In the genomic region with DNA sequence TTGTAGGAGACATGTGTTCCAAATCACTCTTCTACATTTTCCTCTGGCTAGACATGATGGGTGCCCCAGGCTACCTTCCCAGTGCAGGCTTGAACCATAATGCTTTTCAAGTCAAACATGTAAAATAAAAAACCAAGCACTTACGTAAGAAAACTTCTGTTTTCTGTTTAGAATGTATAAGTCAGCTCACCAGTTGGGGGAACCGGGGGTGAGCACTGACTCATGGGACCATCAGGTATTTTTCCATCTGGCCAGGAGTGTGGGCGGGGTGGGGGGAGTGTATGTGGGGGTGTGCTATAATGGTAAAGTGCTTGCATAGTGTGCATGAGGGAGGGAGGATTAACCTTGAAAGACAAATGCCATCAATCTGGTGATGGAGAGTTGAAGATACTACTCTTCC, we compare ENCODE assay signal across 27 mouse cellular contexts. TPM values are rescaled to one million over a fixed set of nuclear protein-coding genes. Genes with fewer than 3 reads are reported as not detected.
DNase-seq lines count a peak whose midpoint lies in the region; ATAC-seq lines count a peak whose summit lies in the region.
"Had no signal": no experiment of that assay in that cellular context is flagged by ENCODE, and none has a peak within 500 bp of the region (broad histone marks: within the 10 kb centered on the region; RNA-seq: fewer than 3 reads in every experiment).

No protein-coding gene starts in this region.

- WGBS in kidney, embryonic 15.5 days, result 88% methylated on average over 3 of the region's 3 CpGs
- 67% methylated on average over 3 of the region's 3 CpGs for WGBS in liver, embryonic 12.5 days (ENCODE audit: insufficient replicate concordance)

- H3K4me2 ChIP-seq in kidney, embryonic 15.5 days, result no peak overlapping the region
- H3K4me2 ChIP-seq in liver, embryonic 12.5 days, result no peak overlapping the region
- H3K4me2 ChIP-seq: embryonic facial prominence, embryonic 13.5 days; embryonic facial prominence, embryonic 15.5 days; forebrain, embryonic 12.5 days had no signal

- no peaks in the 10 kb centered on the region for H3K9me3 ChIP-seq in kidney, embryonic 15.5 days (replicated peaks)
- no peaks in the 10 kb centered on the region for H3K9me3 ChIP-seq in liver, embryonic 12.5 days (replicated peaks)
- H3K9me3 ChIP-seq: embryonic facial prominence, embryonic 13.5 days; embryonic facial prominence, embryonic 15.5 days; forebrain, embryonic 10.5 days; forebrain, embryonic 12.5 days had no signal

- no peak for DNase-seq in frontal cortex, postnatal 10 days (ENCODE audit: low spot score in 2 of 2)
- peak; percentile 1 to 19 for DNase-seq in kidney, postnatal 25 days
- DNase-seq in 3T3-L1 (ENCODE audit: low read depth, low spot score), result peak; percentile 58
- DNase-seq in brain, adult 2 months (ENCODE audit: low read depth, low spot score), result peak; percentile 50
- DNase-seq in heart, postnatal 10 days, result no peak
- DNase-seq: adrenal gland, adult 8-10 months; adrenal gland, postnatal 14 days; adrenal gland, postnatal 36 days; cerebellum, adult 11 months; cerebellum, adult 18-20 months; cerebellum, adult 8-10 months; cerebellum, adult 9-11 months; cerebellum, postnatal 14 days; cerebellum, postnatal 36 days; embryo, embryonic 11 days had no signal

- peak; percentile 54 for ATAC-seq in frontal cortex, adult (ENCODE audit: low TSS enrichment)
- no peak for ATAC-seq in kidney, embryonic 15.5 days (replicated peaks; ENCODE audit: low FRiP score)
- ATAC-seq in liver, embryonic 12.5 days, result no peak
- ATAC-seq: activated CD4-positive, CD25-positive, alpha-beta regulatory T cell, adult 4 months; forebrain, embryonic 14.5 days; forebrain, embryonic 16.5 days; Patski had no signal

- intact Hi-C loops in heart, postnatal 10 days (cut with DNase I), result no loop called here

- peaks cover 37% of the 10 kb centered on the region for H3K4me1 ChIP-seq in kidney, embryonic 15.5 days
- no peaks in the 10 kb centered on the region for H3K4me1 ChIP-seq in liver, embryonic 12.5 days
- H3K4me1 ChIP-seq: embryonic facial prominence, embryonic 15.5 days; forebrain, embryonic 12.5 days had no signal

- H3K9ac ChIP-seq in kidney, embryonic 15.5 days, result no peak overlapping the region
- H3K9ac ChIP-seq in liver, embryonic 12.5 days, result no peak overlapping the region
- H3K9ac ChIP-seq: embryonic facial prominence, embryonic 13.5 days; embryonic facial prominence, embryonic 15.5 days; forebrain, embryonic 12.5 days had no signal

- H3K27ac ChIP-seq in kidney, embryonic 15.5 days, result no peak overlapping the region
- H3K27ac ChIP-seq in liver, embryonic 12.5 days, result no peak overlapping the region
- H3K27ac ChIP-seq: embryonic facial prominence, embryonic 13.5 days; embryonic facial prominence, embryonic 15.5 days; forebrain, embryonic 10.5 days; forebrain, embryonic 12.5 days had no signal

- H3K4me3 ChIP-seq in kidney, embryonic 15.5 days (replicated peaks), result no peak overlapping the region
- H3K4me3 ChIP-seq in liver, embryonic 12.5 days, result no peak overlapping the region
- H3K4me3 ChIP-seq: embryonic facial prominence, embryonic 13.5 days; embryonic facial prominence, embryonic 15.5 days; forebrain, embryonic 10.5 days; forebrain, embryonic 12.5 days had no signal

- no peaks in the 10 kb centered on the region for H3K36me3 ChIP-seq in kidney, embryonic 15.5 days
- no peaks in the 10 kb centered on the region for H3K36me3 ChIP-seq in liver, embryonic 12.5 days
- H3K36me3 ChIP-seq: embryonic facial prominence, embryonic 13.5 days; embryonic facial prominence, embryonic 15.5 days; forebrain, embryonic 10.5 days; forebrain, embryonic 12.5 days had no signal

- H3K27me3 ChIP-seq in kidney, embryonic 15.5 days, result no peaks in the 10 kb centered on the region
- H3K27me3 ChIP-seq in liver, embryonic 12.5 days (replicated peaks), result no peaks in the 10 kb centered on the region
- H3K27me3 ChIP-seq: embryonic facial prominence, embryonic 13.5 days; embryonic facial prominence, embryonic 15.5 days; forebrain, embryonic 12.5 days; Patski had no signal

RNA-seq across cellular contexts. Expression of a gene that starts 29.8 kb away (rescaled TPM):
- 343 and 354 TPM in 2 replicates for polyA plus RNA-seq in kidney, embryonic 15.5 days (2015; fragmentation: Nextera tagmentation; extraction: Ambion mirVana)
- 100 to 1,000 TPM; 435 to 466 TPM for total RNA-seq in heart, postnatal 10 days (2021)
- 13.4 and 14.2 TPM in 2 replicates for polyA plus RNA-seq in liver, embryonic 12.5 days (2016; fragmentation: Nextera tagmentation; extraction: Ambion mirVana)
- total RNA-seq: MEL had no signal

Comparison
In these comparisons a context has a peak if more than half of its experiments do, and no peak if none do; other contexts are left out.
1. DNase-seq: peak in kidney, postnatal 25 days (2 of 2), 3T3-L1 (single experiment) and brain, adult 2 months (single experiment); none in frontal cortex, postnatal 10 days (0 of 2) and heart, postnatal 10 days (0 of 2).
2. RNA of a gene that starts 29.8 kb away (polyA plus RNA-seq): 343 to 354 TPM in kidney, embryonic 15.5 days; 13.4 to 14.2 TPM in liver, embryonic 12.5 days; every median in the first group is over 10 times any median in the second.